Mouse (Mus musculus) heart, adult 2 months (tissue): ENCODE results near the gene Gdpd4. TPM values are rescaled to one million over a fixed set of nuclear protein-coding genes. Genes with fewer than 3 reads are reported as not detected.

Experiments used
- DNase-seq, 2 experiments: peaks; one replicate each; pipeline ENCODE4 v3.0.0; 2021
- H3K27ac ChIP-seq: fragments of 200-600 bp; 2 replicates; pipeline ENCODE4 v1.8.1; 2022
- H3K27me3 ChIP-seq: fragments of 200-500 bp; 2 replicates; pipeline ENCODE4 v1.6.1; 2012; ENCODE audit warnings: mild to moderate bottlenecking, low read length, inconsistent platforms, mixed read lengths; ENCODE audit not compliant: control insufficient read depth, insufficient read depth
- H3K36me3 ChIP-seq: fragments of 200-500 bp; 2 replicates; pipeline ENCODE4 v1.6.1; 2012; ENCODE audit warnings: low read length, inconsistent platforms; ENCODE audit not compliant: control insufficient read depth, insufficient read depth
- H3K4me1 ChIP-seq: fragments of 200-500 bp; 2 replicates; pipeline ENCODE4 v1.6.1; 2011; ENCODE audit warnings: low read length; ENCODE audit not compliant: control insufficient read depth, insufficient read depth
- H3K4me3 ChIP-seq: fragments of 200-600 bp; 2 replicates; pipeline ENCODE4 v1.8.1; 2022
- H3K79me2 ChIP-seq: fragments of 200-500 bp; replicated peaks from 2 replicates; pipeline ENCODE4 v1.6.1; 2012; ENCODE audit warnings: mild to moderate bottlenecking, inconsistent platforms, low read length, moderate library complexity, mixed read lengths; ENCODE audit not compliant: control insufficient read depth, insufficient read depth
- H3K9ac ChIP-seq: fragments of 200-500 bp; 2 replicates; pipeline ENCODE4 v1.6.1; 2012; ENCODE audit warnings: low read depth, mild to moderate bottlenecking, control low read depth, inconsistent platforms, low read length, mixed read lengths
- CTCF ChIP-seq: fragments of 200-600 bp; IDR thresholded peaks from 2 replicates; pipeline ENCODE4 v1.8.1; 2022; ENCODE audit warnings: antibody characterized with exemption, mild to moderate bottlenecking, moderate library complexity
- EP300 ChIP-seq: fragments of 200-500 bp; IDR thresholded peaks from 2 replicates; pipeline ENCODE4 v1.6.1; 2011; ENCODE audit warnings: low read depth, low read length, control low read depth; ENCODE audit not compliant: insufficient read depth
- POLR2A ChIP-seq: fragments of 200-500 bp; IDR thresholded peaks from 2 replicates; pipeline ENCODE4 v1.6.1; 2011; ENCODE audit warnings: mild to moderate bottlenecking, low read depth, low read length, control low read depth; ENCODE audit not compliant: insufficient read depth
- WGBS: fragments of 180-500 bp; shearing (Covaris S2); methylation state at CpG from one replicate; pipeline ENCODE4 v1.1.7; 2018; 5-methylcytosine and 5-hydroxymethylcytosine counted together
- intact Hi-C: fragments of 180-260 bp; cut with DNase I; formaldehyde crosslinking; loops from one replicate; pipeline ENCODE4 v1.15.1; 2025
- polyA plus RNA-seq: library from polyadenylated mRNA; depleted of rRNA; stranded (reverse); fragments of >200 nt; gene quantifications from 2 replicates; pipeline ENCODE4 v1.2.3, GENCODE M21; 2012
- total RNA-seq, 2 experiments: library from RNA; stranded (reverse); gene quantifications; 2 replicates each; pipeline ENCODE4 v1.2.3; 2021

Gdpd4 gene
- total and polyA plus RNA-seq, 3 experiments: not detected

- intact Hi-C loops: loop anchor here (1.0 to 2.0 kb wide), 2 partner anchors 15 to 49 kb away; no protein-coding TSS in a partner anchor
- Histone ChIP-seq H3K36me3 (no peaks in the 10 kb centered on the region), H3K27ac (no peak overlapping the region), H3K9ac (no peak overlapping the region), H3K4me1 (no peaks in the 10 kb centered on the region), H3K27me3 (no peaks in the 10 kb centered on the region), H3K4me3 (no peak overlapping the region), H3K79me2 (no peaks in the 10 kb centered on the region)
- TF ChIP-seq POLR2A (no peak), EP300 (peak; percentile 83; the same call in 1 of the 2 replicates)
- WGBS: 24% methylated on average over 5 of the region's 5 CpGs
- peak; percentile 76 to 88 for DNase-seq
These were observed 151.9 kb downstream of the Gdpd4 start for GRCm38 (mm10) chr7:98071620-98072019.

DNA sequence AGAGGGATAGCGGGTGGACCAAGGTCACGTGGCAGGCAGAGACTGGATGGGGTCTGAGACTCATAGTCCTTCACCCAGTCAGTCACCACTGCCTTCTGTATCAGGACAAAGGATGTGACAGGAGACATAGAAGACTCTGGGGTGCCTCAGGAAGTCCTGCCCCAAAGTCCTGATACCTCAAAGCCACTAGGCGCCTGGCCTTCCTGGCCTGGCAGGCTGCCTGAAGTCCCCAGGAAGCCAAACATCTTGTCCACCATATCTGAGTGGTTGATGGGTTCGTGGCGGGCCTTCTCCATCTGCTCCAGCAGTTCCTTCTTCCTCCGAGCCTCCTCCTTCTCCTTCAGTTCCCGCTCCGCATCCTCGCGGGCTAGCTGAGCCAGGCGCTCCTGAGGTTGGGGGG, 157.7 kb downstream of the Gdpd4 start:
- Histone ChIP-seq H3K27me3 (no peaks in the 10 kb centered on the region), H3K4me1 (no peaks in the 10 kb centered on the region), H3K27ac (no peak overlapping the region), H3K4me3 (no peak overlapping the region), H3K9ac (no peak overlapping the region), H3K36me3 (no peaks in the 10 kb centered on the region), H3K79me2 (no peaks in the 10 kb centered on the region)
- DNase-seq: no peak
- TF ChIP-seq CTCF: no peak
- TF ChIP-seq EP300: no peak
- no peak for TF ChIP-seq POLR2A
- WGBS: 70% methylated on average over 11 of the region's 11 CpGs
- intact Hi-C loops: no loop called here

GRCm38 (mm10) chr7:98082376-98082775, 162.6 kb downstream of the Gdpd4 start:
- Histone ChIP-seq H3K4me1 (peaks cover 6% of the 10 kb centered on the region), H3K36me3 (no peaks in the 10 kb centered on the region), H3K79me2 (no peaks in the 10 kb centered on the region), H3K4me3 (no peak overlapping the region), H3K27ac (no peak overlapping the region), H3K27me3 (no peaks in the 10 kb centered on the region), H3K9ac (no peak overlapping the region)
- intact Hi-C loops: no loop called here
- DNase-seq: peak in 1 of 2 experiments; percentile 31
- no peak for TF ChIP-seq EP300
- no peak for TF ChIP-seq CTCF
- no peak for TF ChIP-seq POLR2A
- WGBS: 39% methylated on average over 5 of the region's 5 CpGs

DNA sequence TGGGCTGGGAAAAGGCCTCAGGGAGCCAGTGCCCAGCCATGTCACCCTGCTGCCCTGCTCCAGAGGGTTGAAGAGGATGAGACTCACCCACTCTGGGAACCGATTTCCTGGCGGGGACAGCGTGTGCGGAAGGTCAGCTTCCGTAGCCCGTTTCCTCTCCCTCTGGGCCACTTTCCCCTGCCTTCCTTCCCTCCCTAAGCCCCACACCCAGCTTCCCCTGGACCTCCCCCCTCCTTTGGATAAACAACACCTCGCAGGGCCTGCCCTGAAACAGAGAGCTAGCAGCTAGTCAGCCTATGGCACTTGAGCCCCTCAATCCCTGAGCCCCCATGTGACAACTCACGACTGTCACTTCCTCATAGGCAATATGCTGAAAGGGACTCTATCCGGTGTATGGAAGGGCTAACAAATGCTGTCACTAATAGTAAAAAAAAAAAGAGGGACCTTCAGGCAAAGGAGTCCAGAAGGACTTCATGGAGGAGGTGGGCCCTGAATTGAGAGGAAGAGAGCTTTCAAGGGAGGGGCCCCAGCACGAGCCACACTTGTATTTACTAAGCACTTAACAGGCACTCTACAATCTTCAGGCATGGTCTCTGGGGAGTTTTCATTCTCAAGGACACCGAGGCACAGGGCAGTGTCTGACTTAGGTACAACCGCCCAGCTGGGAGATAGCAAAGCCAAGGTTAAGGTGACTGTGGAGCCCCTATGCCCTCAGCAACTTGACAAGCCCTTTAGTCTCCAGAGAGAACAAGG, 165.0 kb downstream of the Gdpd4 start:
- intact Hi-C loops: loop anchor here (5.0 kb wide), 1 partner anchor 337 kb away; no protein-coding TSS in a partner anchor
- H3K79me2 ChIP-seq: no peaks in the 10 kb centered on the region
- whole genome bisulfite sequencing: 32% methylated on average over 12 of the region's 12 CpGs
- no peaks in the 10 kb centered on the region for H3K36me3 ChIP-seq
- H3K27me3 ChIP-seq: no peaks in the 10 kb centered on the region
- no peak overlapping the region for H3K4me3 ChIP-seq
- DNase-seq: peak; percentile 44 to 45
- peak overlapping the region; percentile 42 for H3K27ac ChIP-seq
- peaks cover 6% of the 10 kb centered on the region for H3K4me1 ChIP-seq
- TF ChIP-seq EP300: no peak
- TF ChIP-seq CTCF: no peak
- no peak for TF ChIP-seq POLR2A
- peak overlapping the region; percentile 22 for H3K9ac ChIP-seq

DNA sequence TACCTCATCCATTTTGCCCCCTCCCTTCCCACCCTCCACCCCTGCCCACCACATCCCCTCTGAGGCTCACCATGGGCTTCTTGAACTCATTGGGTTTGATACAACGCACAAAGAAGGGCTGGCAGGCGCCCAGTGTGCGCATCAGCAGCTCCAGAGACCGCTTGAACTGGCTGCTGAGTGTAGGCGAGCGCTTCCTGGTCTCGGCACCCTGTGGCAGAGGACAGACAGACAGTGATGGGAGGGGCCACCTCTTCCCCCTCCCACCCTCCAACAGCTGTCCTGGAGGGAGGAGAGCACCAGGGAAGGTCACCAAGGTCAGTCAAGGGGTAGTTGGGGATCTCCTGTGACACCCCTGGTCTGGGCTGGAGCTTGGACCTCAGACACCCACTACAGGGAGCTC, 165.6 kb downstream of the Gdpd4 start:
- no peak overlapping the region for H3K4me3 ChIP-seq
- 48% methylated on average over 7 of the region's 7 CpGs for WGBS
- peak; percentile 29 to 40 for DNase-seq
- H3K9ac ChIP-seq: no peak overlapping the region
- H3K4me1 ChIP-seq: peaks cover 6% of the 10 kb centered on the region
- intact Hi-C loops: loop anchor here (5.0 kb wide), 1 partner anchor 338 kb away; no protein-coding TSS in a partner anchor
- TF ChIP-seq POLR2A (0 out of 2 replicates have a peak, but pooled peaks have one; percentile 20), EP300 (no peak), CTCF (no peak)
- H3K27ac ChIP-seq: no peak overlapping the region; the same call in 1 of the 2 replicates
- H3K27me3 ChIP-seq: no peaks in the 10 kb centered on the region
- no peaks in the 10 kb centered on the region for H3K36me3 ChIP-seq
- H3K79me2 ChIP-seq: no peaks in the 10 kb centered on the region

GRCm38 (mm10) chr7:98086346-98086745, 166.6 kb downstream of the Gdpd4 start:
- Histone ChIP-seq H3K4me3 (no peak overlapping the region), H3K9ac (no peak overlapping the region), H3K4me1 (peaks cover 6% of the 10 kb centered on the region), H3K27me3 (no peaks in the 10 kb centered on the region), H3K79me2 (no peaks in the 10 kb centered on the region), H3K27ac (no peak overlapping the region), H3K36me3 (no peaks in the 10 kb centered on the region)
- intact Hi-C loops: loop anchor here (2.0 to 5.0 kb wide), 2 partner anchors 16 to 339 kb away; no protein-coding TSS in a partner anchor
- WGBS: 51% methylated on average over 2 of the region's 2 CpGs
- DNase-seq: no peak
- TF ChIP-seq CTCF: peak; percentile 78
- TF ChIP-seq EP300: no peak
